Mouse (Mus musculus): ENCODE results near the gene Nectin2. TPM values are rescaled to one million over a fixed set of nuclear protein-coding genes. Genes with fewer than 3 reads are reported as not detected.
"Not testable (repeated sequence)": the region's sequence is repeated elsewhere in the genome, so short reads cannot be mapped to it uniquely, and the experiment has no call there.

The Nectin2 gene
- polyA plus RNA-seq (2015; fragmentation: Nextera tagmentation; extraction: Ambion mirVana), result 79.6 and 86.6 TPM in 2 replicates

DNA sequence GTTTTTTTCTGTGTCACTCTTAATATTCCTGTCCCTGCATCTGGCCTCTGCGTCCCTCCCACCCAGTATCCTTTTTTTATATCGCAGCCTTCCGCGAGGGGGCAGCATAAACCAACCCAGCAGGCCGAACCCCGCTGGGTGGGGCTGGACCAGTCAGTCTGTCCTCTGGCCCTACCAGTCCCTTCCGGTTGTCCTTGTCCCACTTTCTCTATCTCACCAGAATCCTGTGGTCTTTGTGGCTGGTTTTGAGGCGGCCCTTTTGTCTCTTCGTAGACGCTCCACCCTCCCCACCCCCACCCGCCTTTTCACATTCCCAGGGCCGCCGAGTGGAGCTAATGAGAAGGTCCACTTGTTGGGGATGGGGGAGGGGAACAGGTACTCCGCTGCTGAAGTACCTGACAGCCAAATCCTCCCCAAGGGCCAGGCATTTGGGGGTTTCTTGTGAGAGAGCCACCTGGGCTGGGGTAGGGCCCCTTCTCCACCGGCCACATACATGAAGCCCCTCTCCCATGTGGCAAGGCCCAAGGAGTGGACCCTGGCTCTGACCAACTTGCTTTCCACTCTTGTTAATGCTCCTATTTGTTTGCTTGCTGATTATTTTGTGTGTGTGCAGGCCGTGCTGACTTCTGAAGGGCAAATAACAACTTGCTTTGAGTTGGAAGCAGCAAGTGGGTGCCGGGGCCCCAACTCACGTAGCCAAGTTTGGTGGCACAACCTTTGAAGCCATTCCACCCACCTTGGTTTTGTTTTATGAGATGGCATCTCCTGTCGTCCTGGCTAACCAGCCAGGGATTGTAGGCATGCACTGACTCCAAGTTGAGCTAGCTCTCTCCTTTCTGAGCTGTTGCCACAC is at the start of gene Nectin2:
Gene Nectin2, minus strand, starts transcription at position 267 of the 853 bp plus-strand sequence.
- peak within 1 kb of the TSS; percentile 75 for H3K9ac ChIP-seq
- peaks cover 40% of the 10 kb centered on the region for H3K4me1 ChIP-seq
- WGBS, result 15% methylated on average over 19 of the region's 19 CpGs

DNA sequence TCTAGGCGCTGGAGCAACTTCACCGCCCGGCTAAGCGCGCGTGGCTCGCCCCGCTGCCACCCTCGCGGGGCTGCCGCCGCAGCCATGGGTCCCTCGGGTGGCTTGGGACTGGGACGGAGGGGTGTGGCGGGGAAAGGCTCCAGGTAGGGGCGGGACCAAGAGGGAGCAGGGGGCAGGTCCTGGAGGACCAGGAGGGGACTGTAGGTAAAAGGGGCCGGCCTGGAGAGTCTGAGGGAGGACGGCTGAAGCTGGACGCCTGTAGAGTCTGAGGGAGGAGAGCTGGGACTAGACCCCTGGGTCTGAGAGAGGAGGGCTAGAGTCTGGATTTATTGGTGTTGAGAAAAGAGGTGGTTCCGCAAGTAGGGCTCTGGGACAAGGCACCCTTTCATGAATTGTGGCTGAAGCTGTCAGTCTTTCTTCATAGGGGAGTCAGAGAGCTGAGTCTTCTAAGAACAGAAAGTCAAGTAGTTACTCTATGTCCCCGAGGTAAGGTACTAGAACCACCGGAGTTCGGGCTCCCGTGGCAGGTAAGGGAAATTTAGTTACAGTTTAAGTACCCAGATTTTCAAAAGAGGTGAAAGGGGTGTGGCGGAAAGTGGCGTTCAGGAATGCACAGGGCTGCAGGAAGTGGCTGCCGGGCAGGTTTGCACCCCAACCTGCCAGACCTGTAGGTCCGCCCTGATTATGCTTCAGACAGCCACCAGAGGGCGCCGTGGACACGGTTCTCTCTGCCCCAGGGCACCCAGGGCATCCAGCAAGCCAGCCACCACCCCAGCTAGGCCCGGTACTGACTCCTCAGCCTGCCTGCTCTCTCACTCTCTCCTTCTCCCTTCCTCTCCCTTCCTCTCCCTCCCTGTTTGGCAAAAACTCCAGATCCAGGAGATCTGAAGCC is 46.7 kb upstream of the Nectin2 start, which contains the start of gene Cblc:
Gene Cblc, minus strand, starts transcription at position 113 of the 892 bp plus-strand sequence.
- Histone ChIP-seq H3K9ac (peak within 1 kb of the TSS; percentile 9; the same call in 1 of the 2 replicates), H3K27ac (replicated peaks) (peak within 1 kb of the TSS; percentile 78), H3K9me3 (replicated peaks) (no peaks in the 10 kb centered on the region), H3K4me3 (replicated peaks) (peak within 1 kb of the TSS; percentile 43), H3K27me3 (peaks cover 25% of the 10 kb centered on the region), H3K4me2 (replicated peaks) (peak within 1 kb of the TSS; percentile 48), H3K4me1 (peaks cover 4% of the 10 kb centered on the region; the same call in 1 of the 2 replicates), H3K36me3 (no peaks in the 10 kb centered on the region)
- WGBS, result 1% methylated on average over 32 of the region's 32 CpGs
- peak; percentile 76 for ATAC-seq (ENCODE audit: insufficient number of reproducible peaks, low FRiP score, low TSS enrichment, low read depth)

More for the DNA sequence above, at the start of gene Nectin2:
- ATAC-seq (ENCODE audit: insufficient number of reproducible peaks, low FRiP score, low TSS enrichment, low read depth), result peak; percentile 27; the same call in 1 of the 2 replicates
- H3K36me3 ChIP-seq, result no peaks in the 10 kb centered on the region
- H3K9me3 ChIP-seq (replicated peaks), result no peaks in the 10 kb centered on the region
- H3K27ac ChIP-seq (replicated peaks), result peak within 1 kb of the TSS; percentile 96
- H3K27me3 ChIP-seq, result no peaks in the 10 kb centered on the region
- H3K4me2 ChIP-seq (replicated peaks), result peak within 1 kb of the TSS; percentile 74
- peak within 1 kb of the TSS; percentile 87 for H3K4me3 ChIP-seq (replicated peaks)

DNA sequence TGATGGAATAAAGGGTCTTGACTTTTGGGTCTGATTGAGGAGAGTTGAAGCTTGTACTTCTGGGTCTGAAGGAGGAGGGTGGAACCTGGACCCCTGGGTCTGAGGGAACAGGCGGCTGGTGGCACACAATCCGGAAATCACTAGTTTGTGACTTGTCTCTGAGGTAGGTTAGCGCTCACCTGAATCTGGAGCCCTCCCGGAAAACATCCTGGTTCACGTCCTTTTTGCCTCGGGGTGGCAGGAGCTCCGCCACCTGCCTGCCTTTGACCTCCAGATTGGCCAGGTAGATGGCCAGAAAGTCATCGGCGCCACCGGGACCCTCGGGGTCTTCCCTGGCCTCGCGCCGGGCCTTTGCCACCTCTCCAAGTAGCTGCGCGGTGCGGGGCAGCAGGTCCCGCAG is 46.0 kb upstream of the Nectin2 start:
- peaks cover 4% of the 10 kb centered on the region; the same call in 1 of the 2 replicates for H3K4me1 ChIP-seq
- peak overlapping the region; percentile 48 for H3K4me2 ChIP-seq (replicated peaks)
- peaks cover 25% of the 10 kb centered on the region for H3K27me3 ChIP-seq
- H3K36me3 ChIP-seq, result no peaks in the 10 kb centered on the region
- 10% methylated on average over 18 of the region's 18 CpGs for WGBS
- H3K9me3 ChIP-seq (replicated peaks), result no peaks in the 10 kb centered on the region
- H3K9ac ChIP-seq, result peak overlapping the region; percentile 9; the same call in 1 of the 2 replicates
- peak overlapping the region; percentile 78 for H3K27ac ChIP-seq (replicated peaks)
- ATAC-seq (ENCODE audit: insufficient number of reproducible peaks, low FRiP score, low TSS enrichment, low read depth), result no peak
- H3K4me3 ChIP-seq (replicated peaks), result peak overlapping the region; percentile 43

DNA sequence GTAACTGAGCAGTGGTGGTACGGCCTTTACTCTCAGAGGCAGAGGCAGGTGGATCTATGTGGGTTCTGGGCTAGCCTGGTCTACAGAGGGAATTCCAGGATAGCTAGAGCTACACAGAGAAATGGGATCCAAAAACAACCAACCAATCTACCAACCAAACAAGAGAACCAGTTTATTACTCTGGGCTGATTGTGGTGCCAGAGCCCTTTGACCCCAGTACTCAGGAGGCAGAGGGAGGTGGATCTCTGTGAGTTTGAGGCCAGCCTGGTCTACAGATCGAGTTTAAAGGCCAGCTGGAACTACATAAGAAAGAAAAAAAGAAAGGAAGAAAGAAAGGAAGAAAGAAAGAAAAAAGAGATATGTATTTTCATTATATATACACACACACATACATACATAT is 45.0 kb upstream of the Nectin2 start:
- Histone ChIP-seq H3K9me3 (replicated peaks) (no peaks in the 10 kb centered on the region), H3K36me3 (no peaks in the 10 kb centered on the region), H3K4me3 (replicated peaks) (no peak overlapping the region), H3K4me1 (peaks cover 4% of the 10 kb centered on the region; the same call in 1 of the 2 replicates), H3K9ac (no peak overlapping the region), H3K4me2 (replicated peaks) (no peak overlapping the region), H3K27ac (replicated peaks) (no peak overlapping the region), H3K27me3 (peaks cover 25% of the 10 kb centered on the region)
- ATAC-seq (ENCODE audit: insufficient number of reproducible peaks, low FRiP score, low TSS enrichment, low read depth), result no peak
- 67% methylated on average over 2 of the region's 2 CpGs for WGBS

DNA sequence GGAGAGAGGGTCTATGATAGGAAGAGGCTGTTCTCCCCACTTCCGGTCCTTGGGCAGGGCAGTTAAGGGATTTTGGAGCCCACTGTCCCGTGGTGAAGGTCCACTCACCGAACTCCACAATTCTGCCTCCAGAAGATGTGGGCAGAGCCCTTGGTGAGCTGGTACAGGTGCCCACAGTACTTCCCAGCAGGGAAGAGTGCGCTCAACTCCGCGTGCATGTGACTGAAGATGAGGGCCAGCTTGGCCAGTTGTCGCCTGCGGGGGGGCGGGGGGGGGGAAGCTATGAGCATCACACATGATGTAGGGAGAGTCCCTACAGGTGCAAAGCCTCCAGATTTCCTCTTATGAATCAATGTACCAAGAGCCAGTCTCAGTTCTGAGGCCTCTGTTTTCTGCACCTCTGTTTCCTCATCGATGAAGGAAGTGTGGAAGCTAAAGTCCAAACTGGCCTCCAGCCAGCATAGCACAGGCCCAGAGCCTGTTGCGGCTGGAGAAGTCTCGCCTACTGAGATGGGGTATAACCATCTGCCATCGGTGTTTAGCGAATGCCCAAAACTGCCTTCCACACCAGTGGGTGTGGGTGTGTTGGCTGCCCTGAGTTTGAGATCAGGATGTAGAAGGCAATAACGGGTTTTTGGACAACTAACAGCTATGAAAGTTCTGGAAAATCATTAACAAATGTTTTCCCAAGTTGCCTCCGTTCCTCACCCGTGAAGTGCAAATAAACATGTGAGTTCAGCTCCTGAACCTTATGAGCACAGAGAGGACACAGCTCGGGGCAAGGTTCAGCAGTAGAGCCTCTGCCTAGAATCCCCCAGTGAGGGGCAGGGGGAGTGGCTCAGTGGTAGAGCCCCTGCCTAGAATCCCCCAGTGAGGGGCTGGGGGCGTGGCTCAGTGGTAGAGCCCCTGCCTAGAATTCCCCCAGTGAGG is 42.7 kb upstream of the Nectin2 start:
- peaks cover 25% of the 10 kb centered on the region for H3K27me3 ChIP-seq
- peaks cover 8% of the 10 kb centered on the region for H3K4me1 ChIP-seq
- H3K9me3 ChIP-seq (replicated peaks), result no peaks in the 10 kb centered on the region
- H3K4me2 ChIP-seq (replicated peaks), result no peak overlapping the region
- ATAC-seq (ENCODE audit: insufficient number of reproducible peaks, low FRiP score, low TSS enrichment, low read depth), result no peak
- H3K27ac ChIP-seq (replicated peaks), result no peak overlapping the region
- H3K36me3 ChIP-seq, result no peaks in the 10 kb centered on the region
- no peak overlapping the region for H3K9ac ChIP-seq
- WGBS, result 82% methylated on average over 19 of the region's 19 CpGs
- no peak overlapping the region for H3K4me3 ChIP-seq (replicated peaks)

DNA sequence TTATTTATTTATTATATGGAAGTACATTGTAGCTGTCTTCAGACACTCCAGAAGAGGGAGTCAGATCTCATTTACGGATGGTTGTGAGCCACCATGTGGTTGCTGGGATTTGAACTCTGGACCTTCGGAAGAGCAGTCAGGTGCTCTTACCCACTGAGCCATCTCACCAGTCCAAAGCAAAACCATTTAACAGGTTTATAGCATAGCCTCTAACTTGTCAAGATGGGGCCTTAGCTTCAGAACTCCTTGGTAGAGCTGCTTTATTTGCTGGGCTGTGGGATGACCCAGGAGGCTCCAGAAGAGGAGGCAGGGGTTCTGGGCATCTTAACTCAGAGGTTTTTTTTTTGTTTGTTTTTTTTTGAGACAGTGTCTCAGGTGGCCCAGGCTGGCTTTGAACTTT is 41.2 kb upstream of the Nectin2 start:
- H3K27me3 ChIP-seq, result peaks cover 16% of the 10 kb centered on the region
- H3K9ac ChIP-seq; H3K9me3 ChIP-seq (replicated peaks); H3K36me3 ChIP-seq; H3K4me2 ChIP-seq (replicated peaks); ATAC-seq (ENCODE audit: insufficient number of reproducible peaks, low FRiP score, low TSS enrichment, low read depth); H3K4me1 ChIP-seq; H3K4me3 ChIP-seq (replicated peaks); H3K27ac ChIP-seq (replicated peaks): not testable (repeated sequence)
- 87% methylated on average over 2 of the region's 2 CpGs for WGBS

DNA sequence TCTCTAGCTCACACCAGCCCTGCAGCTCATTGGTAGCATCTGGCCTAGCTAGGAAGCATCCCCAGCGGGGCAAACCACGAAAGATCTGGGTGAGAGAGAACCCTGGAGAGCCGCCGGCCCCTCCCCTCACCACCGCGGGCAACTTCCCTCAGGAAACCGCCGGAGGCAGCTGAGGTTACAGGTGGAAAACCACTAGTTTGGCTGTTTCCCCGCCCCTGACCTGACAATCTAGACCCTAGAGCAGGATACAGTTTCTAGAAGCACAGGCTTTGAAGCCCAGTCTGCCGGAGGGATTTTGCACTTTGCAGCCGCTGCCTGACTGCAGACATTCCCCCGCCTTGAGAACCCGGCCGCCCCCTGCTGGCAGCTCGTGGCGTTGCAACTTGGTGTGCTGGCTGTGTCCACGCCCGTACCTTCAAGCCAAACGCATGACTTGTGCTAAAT is 39.6 kb upstream of the Nectin2 start:
- ATAC-seq (ENCODE audit: insufficient number of reproducible peaks, low FRiP score, low TSS enrichment, low read depth), result peak; percentile 44; the same call in 1 of the 2 replicates
- H3K9ac ChIP-seq, result no peak overlapping the region

DNA sequence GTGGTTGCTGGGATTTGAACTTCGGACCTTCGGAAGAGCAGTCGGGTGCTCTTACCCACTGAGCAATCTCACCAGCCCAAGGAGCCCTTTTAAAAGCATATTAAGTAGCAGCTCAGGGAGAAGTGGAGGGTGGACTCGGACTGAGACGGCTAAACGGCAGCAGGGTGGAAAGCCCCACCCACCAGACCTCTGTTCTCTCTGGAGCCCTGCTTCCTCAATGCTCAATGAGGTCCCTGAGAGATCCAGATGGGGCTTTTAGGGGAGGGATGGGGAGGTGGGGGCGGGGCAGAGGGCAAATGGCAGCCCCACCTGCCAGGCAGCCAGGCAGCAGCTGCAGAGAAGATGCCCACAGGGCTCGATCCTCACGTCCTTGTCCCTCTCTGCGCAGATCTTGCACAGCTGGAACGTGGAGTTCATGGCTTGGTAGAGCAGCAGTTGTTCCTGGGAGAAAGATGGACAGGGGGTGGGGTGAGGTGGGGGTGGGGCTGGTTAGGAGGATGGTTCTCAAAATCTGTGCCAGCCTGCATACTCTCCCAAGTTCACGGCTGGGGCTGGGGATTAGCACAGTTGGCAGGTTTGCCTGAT is 35.7 kb upstream of the Nectin2 start:
- peak; percentile 56; the same call in 1 of the 2 replicates for ATAC-seq (ENCODE audit: insufficient number of reproducible peaks, low FRiP score, low TSS enrichment, low read depth)
- H3K27ac ChIP-seq (replicated peaks), result no peak overlapping the region
- WGBS, result 33% methylated on average over 12 of the region's 12 CpGs

More for the DNA sequence above, 39.6 kb upstream of the Nectin2 start:
- no peaks in the 10 kb centered on the region for H3K36me3 ChIP-seq
- peaks cover 3% of the 10 kb centered on the region; the same call in 1 of the 2 replicates for H3K27me3 ChIP-seq
- peak overlapping the region; percentile 69 for H3K4me2 ChIP-seq (replicated peaks)
- peak overlapping the region; percentile 37 for H3K4me3 ChIP-seq (replicated peaks)
- 0 out of 2 replicates have a peak overlapping the region, but pooled peaks have one; percentile 28 for H3K27ac ChIP-seq (replicated peaks)
- no peaks in the 10 kb centered on the region for H3K9me3 ChIP-seq (replicated peaks)
- whole genome bisulfite sequencing, result under 1% methylated on average over 19 of the region's 19 CpGs
- H3K4me1 ChIP-seq, result peaks cover 9% of the 10 kb centered on the region

DNA sequence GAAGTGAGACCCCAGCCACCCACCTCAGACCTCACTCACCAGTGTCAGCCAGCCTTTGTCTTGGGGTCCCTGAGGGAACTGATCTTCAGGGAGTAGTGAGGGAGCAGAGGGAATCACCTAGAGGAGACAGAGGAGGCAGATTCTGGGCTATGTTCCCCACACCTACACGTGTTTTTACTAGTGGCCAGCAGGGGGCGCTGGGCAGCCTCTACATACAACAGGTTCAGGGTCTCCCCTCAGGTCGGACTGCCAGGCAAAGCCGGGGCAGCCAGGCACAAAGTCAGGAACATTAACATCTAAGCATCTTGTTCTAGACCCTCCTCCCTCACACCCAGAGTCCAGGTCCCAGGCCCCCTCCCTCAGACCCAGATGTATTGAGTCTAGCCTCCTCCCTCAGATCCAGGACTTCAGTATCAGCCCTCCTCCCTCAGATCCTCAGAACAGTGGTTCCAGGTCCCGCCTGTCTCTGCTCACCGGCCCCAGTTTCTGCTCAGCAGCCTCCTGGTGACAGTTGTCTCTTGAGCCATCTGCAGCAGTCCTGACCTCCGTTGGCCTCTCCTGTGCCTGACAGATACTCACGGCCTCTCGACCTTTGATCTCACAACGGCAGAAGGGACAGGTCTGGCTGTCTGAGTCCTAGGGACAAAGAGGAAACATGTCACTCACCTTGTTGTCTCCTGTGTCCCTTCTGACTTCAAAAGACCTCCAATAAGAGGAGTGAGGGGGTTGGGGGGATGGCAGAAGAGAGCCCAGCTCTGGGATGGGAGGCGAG is 34.7 kb upstream of the Nectin2 start:
- WGBS, result 34% methylated on average over 11 of the region's 11 CpGs
- no peak overlapping the region for H3K9ac ChIP-seq
- H3K4me1 ChIP-seq, result peaks cover 8% of the 10 kb centered on the region
- H3K27me3 ChIP-seq, result no peaks in the 10 kb centered on the region
- no peaks in the 10 kb centered on the region for H3K36me3 ChIP-seq
- ATAC-seq (ENCODE audit: insufficient number of reproducible peaks, low FRiP score, low TSS enrichment, low read depth), result no peak
- 0 out of 2 replicates have a peak overlapping the region, but pooled peaks have one; percentile 17 for H3K27ac ChIP-seq (replicated peaks)
- H3K4me3 ChIP-seq (replicated peaks), result no peak overlapping the region
- H3K4me2 ChIP-seq (replicated peaks), result no peak overlapping the region
- no peaks in the 10 kb centered on the region for H3K9me3 ChIP-seq (replicated peaks)

More for the DNA sequence above, 35.7 kb upstream of the Nectin2 start:
- Histone ChIP-seq H3K27me3 (no peaks in the 10 kb centered on the region), H3K9me3 (replicated peaks) (no peaks in the 10 kb centered on the region), H3K4me1 (peaks cover 9% of the 10 kb centered on the region), H3K36me3 (no peaks in the 10 kb centered on the region), H3K4me2 (replicated peaks) (no peak overlapping the region), H3K9ac (no peak overlapping the region), H3K4me3 (replicated peaks) (no peak overlapping the region)
